Mouse (Mus musculus): ENCODE results near the gene Hnrnpa1. TPM values are rescaled to one million over a fixed set of nuclear protein-coding genes. Genes with fewer than 3 reads are reported as not detected.

Gene Hnrnpa1
- polyA plus RNA-seq, 1 experiment from 2014 or later = 457 TPM

DNA sequence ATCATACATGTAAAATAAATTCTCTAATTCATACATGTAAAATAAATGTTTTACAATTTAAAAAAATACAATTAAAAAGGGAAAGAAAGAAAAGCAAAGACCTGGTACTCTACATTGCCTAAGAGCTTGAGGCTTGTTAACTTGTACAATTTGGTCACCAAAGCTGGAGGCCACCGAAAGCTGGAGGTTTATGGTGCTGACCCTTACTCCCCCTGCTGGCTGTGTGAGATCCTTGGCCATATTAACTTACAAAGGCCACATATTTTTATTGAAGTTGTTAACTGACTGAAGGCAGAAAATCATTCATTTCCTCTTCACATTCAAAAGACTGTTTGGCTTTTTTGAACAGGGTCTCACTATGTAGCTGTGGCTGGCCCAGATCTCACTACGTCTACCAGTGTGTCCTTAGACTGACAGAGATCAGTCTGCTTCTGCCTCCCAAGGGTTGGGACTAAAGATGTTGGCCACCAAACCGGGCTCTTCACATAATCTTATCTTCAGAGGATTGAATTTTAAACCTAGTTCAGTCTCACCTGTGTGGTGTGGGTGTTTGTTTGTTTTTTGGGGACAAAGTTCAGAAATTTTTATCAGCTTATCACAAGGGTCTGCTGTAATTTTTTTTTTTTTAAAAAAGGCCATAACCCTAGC lies 40.7 kb downstream of the Hnrnpa1 start:
- Histone ChIP-seq H3K9ac (ENCODE audit: low read length) (no peak overlapping the region), H3K4me2 (ENCODE audit: low read length) (no peak overlapping the region), H3K36me3 (ENCODE audit: control insufficient read depth, insufficient read depth, low read length) (peaks cover 17% of the 10 kb centered on the region; the same call in 1 of the 2 replicates), H3K9me3 (ENCODE audit: control insufficient read depth, low read length) (no peaks in the 10 kb centered on the region), H3K27me3 (ENCODE audit: control insufficient read depth, insufficient read depth, low read length) (no peaks in the 10 kb centered on the region), H3K4me3 (ENCODE audit: control insufficient read depth in 1 of 2, insufficient read depth in 1 of 2, low read depth in 1 of 2, low read length in 2 of 2) (no peak overlapping the region), H3K4me1 (ENCODE audit: control insufficient read depth in 2 of 2, insufficient read depth in 2 of 2, low read length in 2 of 2) (peaks cover 5 to 18% of the 10 kb centered on the region in 2 experiments), H3K27ac (replicated peaks in 1 of 2; ENCODE audit: control insufficient read depth in 1 of 2, insufficient read depth in 1 of 2, low read depth in 2 of 2, low read length in 2 of 2) (no peak overlapping the region)
- 61% methylated on average over 3 of the region's 3 CpGs for WGBS
- no peak for ATAC-seq (ENCODE audit: insufficient number of reproducible peaks, insufficient read depth, low FRiP score, low read depth)

DNA sequence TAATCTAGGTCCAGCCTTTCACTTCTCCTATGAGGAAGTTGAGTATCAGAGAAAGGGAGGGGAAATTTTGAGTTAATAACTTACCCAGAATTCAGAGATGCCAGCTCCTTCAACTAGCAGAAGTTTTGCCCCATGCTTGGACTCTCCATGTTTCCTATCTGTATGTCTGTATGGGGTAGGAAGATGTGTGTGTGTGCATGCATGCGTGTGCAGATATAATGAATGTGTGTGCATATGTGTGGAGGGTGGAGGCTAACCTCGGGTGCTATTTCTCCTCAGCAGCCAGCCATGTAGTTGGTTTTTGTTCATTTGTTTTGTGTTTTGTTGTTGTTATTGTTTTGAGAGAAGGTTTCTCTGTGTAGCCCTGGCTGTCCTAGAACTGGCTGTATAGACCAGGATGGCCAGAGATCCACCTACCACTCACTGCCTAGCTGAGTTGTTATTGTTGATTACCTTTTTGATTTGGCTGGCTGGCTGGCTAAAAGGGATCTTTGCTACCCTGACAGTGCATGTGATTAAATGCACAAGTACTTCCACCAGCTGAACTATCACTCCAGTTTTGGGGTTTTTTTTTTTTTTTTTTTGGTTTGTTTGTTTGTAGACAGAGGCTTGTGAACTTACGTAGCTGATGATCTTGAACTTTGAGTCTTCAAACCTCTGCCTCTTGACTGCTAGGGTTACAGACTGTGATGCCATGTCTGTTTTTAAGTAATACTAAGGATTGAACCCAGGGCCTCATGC lies 41.4 kb downstream of the Hnrnpa1 start:
- Histone ChIP-seq H3K27me3 (ENCODE audit: control insufficient read depth, insufficient read depth, low read length) (no peaks in the 10 kb centered on the region), H3K4me3 (ENCODE audit: control insufficient read depth in 1 of 2, insufficient read depth in 1 of 2, low read depth in 1 of 2, low read length in 2 of 2) (no peak overlapping the region), H3K36me3 (ENCODE audit: control insufficient read depth, insufficient read depth, low read length) (peaks cover 17% of the 10 kb centered on the region; the same call in 1 of the 2 replicates), H3K9ac (ENCODE audit: low read length) (no peak overlapping the region), H3K9me3 (ENCODE audit: control insufficient read depth, low read length) (no peaks in the 10 kb centered on the region), H3K4me1 (ENCODE audit: control insufficient read depth in 2 of 2, insufficient read depth in 2 of 2, low read length in 2 of 2) (peaks cover 7 to 23% of the 10 kb centered on the region in 2 experiments), H3K4me2 (ENCODE audit: low read length) (no peak overlapping the region), H3K27ac (replicated peaks in 1 of 2; ENCODE audit: control insufficient read depth in 1 of 2, insufficient read depth in 1 of 2, low read depth in 2 of 2, low read length in 2 of 2) (no peak overlapping the region)
- WGBS = 89% methylated on average over 3 of the region's 3 CpGs
- ATAC-seq (ENCODE audit: insufficient number of reproducible peaks, insufficient read depth, low FRiP score, low read depth) = no peak

DNA sequence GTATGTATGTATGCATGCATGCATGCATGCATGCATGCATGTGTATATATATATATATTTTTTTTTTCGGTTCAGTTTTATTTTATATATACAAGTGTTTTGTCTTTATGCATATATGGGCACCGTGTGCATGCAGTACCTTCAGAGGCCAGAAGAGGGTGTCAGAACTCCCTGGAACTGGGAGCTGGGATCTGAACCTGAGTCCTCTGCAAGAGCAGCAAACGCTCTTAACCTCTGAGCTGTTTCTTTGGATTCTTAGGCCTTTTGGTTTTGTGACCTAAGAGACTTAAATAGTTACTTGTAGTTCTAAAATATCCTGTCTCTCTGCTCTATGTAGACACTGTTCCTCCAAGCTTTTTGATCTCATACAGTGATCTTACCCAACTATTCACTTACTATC lies 43.8 kb downstream of the Hnrnpa1 start:
- H3K27ac ChIP-seq (replicated peaks in 1 of 2; ENCODE audit: control insufficient read depth in 1 of 2, insufficient read depth in 1 of 2, low read depth in 2 of 2, low read length in 2 of 2) = no peak overlapping the region; a peak in 1 of 4 replicates

DNA sequence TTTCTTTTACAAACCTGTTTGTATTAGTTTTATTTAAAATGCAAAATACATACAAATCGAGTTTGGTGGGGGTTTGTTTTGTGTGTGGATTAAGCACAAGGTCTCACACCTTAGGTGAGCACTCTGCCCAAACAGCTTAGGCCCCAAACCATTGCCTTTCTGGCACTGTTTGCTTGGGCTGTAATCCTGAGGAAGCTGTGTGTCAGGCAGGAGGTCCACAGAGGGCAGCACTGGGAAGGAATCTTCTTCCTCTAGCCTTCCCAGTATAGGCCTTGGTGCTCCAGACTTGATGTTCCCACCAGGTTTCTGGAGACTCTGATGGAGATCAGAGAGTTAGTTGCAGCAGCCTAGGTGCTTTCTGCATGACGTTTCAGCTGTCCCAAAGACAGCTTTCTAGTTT lies 44.4 kb downstream of the Hnrnpa1 start:
- ATAC-seq (ENCODE audit: insufficient number of reproducible peaks, insufficient read depth, low FRiP score, low read depth) = no peak
- Histone ChIP-seq H3K27ac (replicated peaks in 1 of 2; ENCODE audit: control insufficient read depth in 1 of 2, insufficient read depth in 1 of 2, low read depth in 2 of 2, low read length in 2 of 2) (peak overlapping the region; percentile 36 to 73), H3K9me3 (ENCODE audit: control insufficient read depth, low read length) (no peaks in the 10 kb centered on the region), H3K4me2 (ENCODE audit: low read length) (no peak overlapping the region), H3K4me1 (ENCODE audit: control insufficient read depth in 2 of 2, insufficient read depth in 2 of 2, low read length in 2 of 2) (peaks cover 7 to 26% of the 10 kb centered on the region in 2 experiments), H3K4me3 (ENCODE audit: control insufficient read depth in 1 of 2, insufficient read depth in 1 of 2, low read depth in 1 of 2, low read length in 2 of 2) (no peak overlapping the region), H3K36me3 (ENCODE audit: control insufficient read depth, insufficient read depth, low read length) (peaks cover 12% of the 10 kb centered on the region), H3K27me3 (ENCODE audit: control insufficient read depth, insufficient read depth, low read length) (no peaks in the 10 kb centered on the region), H3K9ac (ENCODE audit: low read length) (peak overlapping the region; percentile 18; the same call in 1 of the 2 replicates)
- WGBS = 34% methylated on average over 2 of the region's 2 CpGs

More for the DNA sequence above, 43.8 kb downstream of the Hnrnpa1 start:
- Histone ChIP-seq H3K4me2 (ENCODE audit: low read length) (no peak overlapping the region), H3K36me3 (ENCODE audit: control insufficient read depth, insufficient read depth, low read length) (peaks cover 6% of the 10 kb centered on the region), H3K27me3 (ENCODE audit: control insufficient read depth, insufficient read depth, low read length) (no peaks in the 10 kb centered on the region), H3K9me3 (ENCODE audit: control insufficient read depth, low read length) (no peaks in the 10 kb centered on the region), H3K9ac (ENCODE audit: low read length) (no peak overlapping the region), H3K4me1 (ENCODE audit: control insufficient read depth in 2 of 2, insufficient read depth in 2 of 2, low read length in 2 of 2) (peaks cover 7 to 23% of the 10 kb centered on the region in 2 experiments), H3K4me3 (ENCODE audit: control insufficient read depth in 1 of 2, insufficient read depth in 1 of 2, low read depth in 1 of 2, low read length in 2 of 2) (no peak overlapping the region)
- 74% methylated on average over 3 of the region's 3 CpGs for WGBS
- ATAC-seq (ENCODE audit: insufficient number of reproducible peaks, insufficient read depth, low FRiP score, low read depth) = no peak

DNA sequence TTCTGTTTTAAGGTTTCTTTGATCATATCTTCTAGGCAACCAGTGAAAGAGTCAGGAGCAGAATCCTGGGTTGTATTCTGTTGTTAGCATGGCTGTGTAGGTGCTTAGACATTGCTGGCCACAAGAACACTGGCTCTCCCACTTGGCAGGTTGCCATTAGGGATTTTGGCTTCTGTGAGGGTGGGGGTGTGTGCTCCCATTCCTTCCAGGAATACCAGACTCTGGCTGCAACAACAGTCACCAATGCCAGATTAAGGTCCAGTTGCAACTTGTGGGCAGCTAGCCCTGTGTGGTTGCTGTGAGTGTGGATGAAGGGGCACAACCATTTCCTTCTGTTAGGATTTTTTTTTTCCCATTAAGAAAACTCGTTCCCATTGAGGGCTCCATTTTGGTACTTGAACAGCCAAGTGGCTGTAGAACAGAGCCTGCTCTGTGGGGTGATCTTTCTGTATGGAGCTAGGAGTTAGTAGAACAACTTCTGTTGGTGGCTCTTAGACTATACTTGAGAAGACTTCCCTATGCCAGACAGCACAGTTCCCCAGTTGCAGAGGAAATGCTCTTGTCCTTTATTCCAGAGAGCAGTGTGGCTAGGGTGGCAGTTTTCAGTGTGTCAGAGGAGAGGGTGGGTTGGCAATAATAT lies 45.7 kb downstream of the Hnrnpa1 start:
- WGBS = 59% methylated on average over 1 of the region's 1 CpGs
- ATAC-seq (ENCODE audit: insufficient number of reproducible peaks, insufficient read depth, low FRiP score, low read depth) = peak; percentile 73

DNA sequence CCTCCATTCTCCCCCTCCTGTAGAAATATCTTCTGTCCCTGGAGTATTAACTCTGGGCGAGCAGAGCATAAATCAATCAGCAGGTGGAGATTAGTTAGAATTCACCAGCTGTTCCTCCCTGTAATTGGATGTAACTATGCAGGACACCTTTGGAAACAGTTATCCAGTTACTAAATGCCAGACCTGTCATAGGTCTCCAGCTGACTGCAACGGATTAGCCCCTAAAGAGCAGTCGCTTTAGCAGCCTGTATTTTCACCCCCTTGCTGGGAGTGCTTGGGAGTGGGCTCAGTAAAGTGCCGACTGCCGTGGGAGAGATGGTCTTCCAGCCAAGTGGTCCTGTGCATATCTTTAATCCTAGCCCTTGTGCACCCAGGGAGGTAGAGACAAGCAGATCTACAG lies 49.4 kb downstream of the Hnrnpa1 start:
- Histone ChIP-seq H3K9me3 (ENCODE audit: control insufficient read depth, low read length) (no peaks in the 10 kb centered on the region), H3K4me3 (ENCODE audit: control insufficient read depth in 1 of 2, insufficient read depth in 1 of 2, low read depth in 1 of 2, low read length in 2 of 2) (no peak overlapping the region), H3K4me2 (ENCODE audit: low read length) (no peak overlapping the region), H3K36me3 (ENCODE audit: control insufficient read depth, insufficient read depth, low read length) (peaks cover 51% of the 10 kb centered on the region), H3K27ac (replicated peaks in 1 of 2; ENCODE audit: control insufficient read depth in 1 of 2, insufficient read depth in 1 of 2, low read depth in 2 of 2, low read length in 2 of 2) (no peak overlapping the region), H3K9ac (ENCODE audit: low read length) (no peak overlapping the region), H3K27me3 (ENCODE audit: control insufficient read depth, insufficient read depth, low read length) (no peaks in the 10 kb centered on the region), H3K4me1 (ENCODE audit: control insufficient read depth in 2 of 2, insufficient read depth in 2 of 2, low read length in 2 of 2) (peaks cover 6 to 26% of the 10 kb centered on the region in 2 experiments)
- ATAC-seq (ENCODE audit: insufficient number of reproducible peaks, insufficient read depth, low FRiP score, low read depth) = no peak
- 50% methylated on average over 5 of the region's 5 CpGs for WGBS

More for the DNA sequence above, 45.7 kb downstream of the Hnrnpa1 start:
- H3K9ac ChIP-seq (ENCODE audit: low read length) = peak overlapping the region; percentile 18; the same call in 1 of the 2 replicates
- peaks cover 7 to 30% of the 10 kb centered on the region in 2 experiments for H3K4me1 ChIP-seq (ENCODE audit: control insufficient read depth in 2 of 2, insufficient read depth in 2 of 2, low read length in 2 of 2)
- H3K27ac ChIP-seq (replicated peaks in 1 of 2; ENCODE audit: control insufficient read depth in 1 of 2, insufficient read depth in 1 of 2, low read depth in 2 of 2, low read length in 2 of 2) = peak overlapping the region; percentile 64 to 73
- H3K4me3 ChIP-seq (ENCODE audit: control insufficient read depth in 1 of 2, insufficient read depth in 1 of 2, low read depth in 1 of 2, low read length in 2 of 2) = no peak overlapping the region
- H3K4me2 ChIP-seq (ENCODE audit: low read length) = 0 out of 2 replicates have a peak overlapping the region, but pooled peaks have one; percentile 1
- peaks cover 18% of the 10 kb centered on the region for H3K36me3 ChIP-seq (ENCODE audit: control insufficient read depth, insufficient read depth, low read length)
- no peaks in the 10 kb centered on the region for H3K27me3 ChIP-seq (ENCODE audit: control insufficient read depth, insufficient read depth, low read length)
- no peaks in the 10 kb centered on the region for H3K9me3 ChIP-seq (ENCODE audit: control insufficient read depth, low read length)

DNA sequence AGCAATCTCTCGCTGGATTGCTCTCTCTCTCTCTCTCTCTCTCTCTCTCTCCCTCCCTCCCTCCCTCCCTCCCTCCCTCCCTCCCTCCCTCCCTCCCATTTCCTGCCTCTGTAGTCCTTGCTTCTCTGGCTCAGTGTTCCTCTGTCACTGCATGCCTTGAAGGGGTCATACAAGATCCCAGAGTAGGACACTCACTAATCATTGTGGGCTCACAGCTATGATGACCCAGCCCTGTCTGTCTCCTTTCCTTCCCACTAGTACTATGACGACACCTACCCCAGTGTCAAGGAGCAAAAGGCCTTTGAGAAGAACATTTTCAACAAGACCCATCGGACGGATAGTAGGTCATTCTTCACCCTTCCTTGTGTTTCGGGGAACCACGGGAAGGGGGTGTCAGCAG lies 50.2 kb downstream of the Hnrnpa1 start:
- no peak overlapping the region for H3K27ac ChIP-seq (replicated peaks in 1 of 2; ENCODE audit: control insufficient read depth in 1 of 2, insufficient read depth in 1 of 2, low read depth in 2 of 2, low read length in 2 of 2)
- H3K4me2 ChIP-seq (ENCODE audit: low read length) = no peak overlapping the region
- 66% methylated on average over 6 of the region's 6 CpGs for WGBS
- H3K4me1 ChIP-seq (ENCODE audit: control insufficient read depth in 2 of 2, insufficient read depth in 2 of 2, low read length in 2 of 2) = peaks cover 4 to 18% of the 10 kb centered on the region in 2 experiments
- no peak overlapping the region for H3K4me3 ChIP-seq (ENCODE audit: control insufficient read depth in 1 of 2, insufficient read depth in 1 of 2, low read depth in 1 of 2, low read length in 2 of 2)
- H3K27me3 ChIP-seq (ENCODE audit: control insufficient read depth, insufficient read depth, low read length) = no peaks in the 10 kb centered on the region
- H3K9ac ChIP-seq (ENCODE audit: low read length) = no peak overlapping the region
- ATAC-seq (ENCODE audit: insufficient number of reproducible peaks, insufficient read depth, low FRiP score, low read depth) = no peak
- no peaks in the 10 kb centered on the region for H3K9me3 ChIP-seq (ENCODE audit: control insufficient read depth, low read length)
- peaks cover 58% of the 10 kb centered on the region for H3K36me3 ChIP-seq (ENCODE audit: control insufficient read depth, insufficient read depth, low read length)

Data from heart, embryonic 14.5 days (tissue).